Mouse (Mus musculus): ENCODE measurements around the gene Ptprg. TPM values are rescaled to one million over a fixed set of nuclear protein-coding genes. Genes with fewer than 3 reads are reported as not detected.

The Ptprg gene
- polyA plus RNA-seq, 1 experiment from 2014 or later: 14.3 TPM

GRCm38 (mm10) chr14:11577276-11577909 is 24.1 kb downstream of the Ptprg start:
- Histone ChIP-seq H3K27me3 (replicated peaks; ENCODE audit: control insufficient read depth, insufficient read depth, low read length) (no peaks in the 10 kb centered on the region), H3K4me2 (ENCODE audit: low read depth, low read length) (no peak overlapping the region), H3K9me3 (ENCODE audit: control insufficient read depth, low read length) (peaks cover 2% of the 10 kb centered on the region; the same call in 1 of the 2 replicates), H3K4me1 (ENCODE audit: control insufficient read depth, insufficient read depth, low read length) (peaks cover 12% of the 10 kb centered on the region), H3K9ac (ENCODE audit: low read depth, low read length) (0 out of 2 replicates have a peak overlapping the region, but pooled peaks have one; percentile 10), H3K36me3 (ENCODE audit: control insufficient read depth, insufficient read depth, low read length) (no peaks in the 10 kb centered on the region), H3K27ac (ENCODE audit: low read length) (no peak overlapping the region), H3K4me3 (ENCODE audit: low read length) (no peak overlapping the region)
- no peak for ATAC-seq
- 31% methylated on average over 9 of the region's 9 CpGs for WGBS

- Histone ChIP-seq H3K9ac (ENCODE audit: low read depth, low read length) (peak overlapping the region; percentile 10; the same call in 1 of the 2 replicates), H3K4me2 (ENCODE audit: low read depth, low read length) (no peak overlapping the region), H3K4me1 (ENCODE audit: control insufficient read depth, insufficient read depth, low read length) (peaks cover 12% of the 10 kb centered on the region), H3K4me3 (ENCODE audit: low read length) (no peak overlapping the region), H3K36me3 (ENCODE audit: control insufficient read depth, insufficient read depth, low read length) (no peaks in the 10 kb centered on the region), H3K27me3 (replicated peaks; ENCODE audit: control insufficient read depth, insufficient read depth, low read length) (no peaks in the 10 kb centered on the region), H3K27ac (ENCODE audit: low read length) (no peak overlapping the region), H3K9me3 (ENCODE audit: control insufficient read depth, low read length) (peaks cover 2% of the 10 kb centered on the region; the same call in 1 of the 2 replicates)
- no peak for ATAC-seq
- WGBS: 76% methylated on average over 8 of the region's 8 CpGs
Measured at GRCm38 (mm10) chr14:11577910-11578309, 24.6 kb downstream of the Ptprg start.

DNA sequence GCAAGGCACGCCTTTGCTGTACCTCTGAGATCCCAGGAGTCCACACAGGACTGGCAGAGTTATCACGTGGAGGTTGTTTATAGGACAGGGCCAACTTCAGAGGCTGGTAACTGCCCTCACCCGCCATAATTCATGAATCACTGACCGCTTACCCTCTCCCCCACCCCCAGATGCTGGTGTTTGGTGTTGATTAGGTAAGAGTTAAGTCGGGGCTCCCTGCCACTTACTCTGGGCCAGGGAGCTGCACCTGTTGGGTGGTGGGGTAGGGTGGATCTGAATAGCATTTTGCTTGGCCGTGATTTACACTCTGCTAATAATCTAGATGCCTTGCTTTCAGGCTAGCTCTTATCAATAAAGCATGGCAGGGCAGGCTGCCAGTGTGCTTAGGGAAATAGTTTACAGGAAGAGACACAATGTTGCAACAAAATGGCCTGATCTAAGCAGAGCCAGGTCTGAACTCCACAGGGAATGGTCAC is 25.2 kb downstream of the Ptprg start:
- no peak overlapping the region for H3K4me3 ChIP-seq (ENCODE audit: low read length)
- H3K9me3 ChIP-seq (ENCODE audit: control insufficient read depth, low read length): peaks cover 2% of the 10 kb centered on the region; the same call in 1 of the 2 replicates
- 30% methylated on average over 6 of the region's 6 CpGs for WGBS
- H3K4me2 ChIP-seq (ENCODE audit: low read depth, low read length): no peak overlapping the region
- peak overlapping the region; percentile 10; the same call in 1 of the 2 replicates for H3K9ac ChIP-seq (ENCODE audit: low read depth, low read length)
- H3K27me3 ChIP-seq (replicated peaks; ENCODE audit: control insufficient read depth, insufficient read depth, low read length): no peaks in the 10 kb centered on the region
- peaks cover 12% of the 10 kb centered on the region for H3K4me1 ChIP-seq (ENCODE audit: control insufficient read depth, insufficient read depth, low read length)
- ATAC-seq: peak; percentile 85
- no peak overlapping the region for H3K27ac ChIP-seq (ENCODE audit: low read length)
- no peaks in the 10 kb centered on the region for H3K36me3 ChIP-seq (ENCODE audit: control insufficient read depth, insufficient read depth, low read length)

DNA sequence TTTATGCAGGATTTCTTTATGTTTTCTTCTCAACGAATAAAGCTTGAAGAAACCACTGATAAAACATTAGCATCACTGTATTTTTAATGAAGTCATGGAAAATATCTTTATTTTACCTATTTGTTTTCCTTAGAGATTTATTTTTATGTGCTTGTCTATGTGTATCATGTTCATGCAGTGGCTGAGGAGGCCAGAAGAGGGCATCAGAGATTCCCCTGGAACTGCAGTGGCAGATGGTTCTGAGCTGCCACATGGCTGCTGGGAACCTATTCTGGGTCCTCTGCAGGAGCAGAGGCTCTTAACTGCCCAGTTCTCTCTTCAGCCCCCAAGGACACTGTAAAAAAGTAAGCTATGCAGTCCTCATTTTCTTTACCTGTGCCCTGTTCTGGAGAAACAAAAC is 26.6 kb downstream of the Ptprg start:
- Histone ChIP-seq H3K9ac (ENCODE audit: low read depth, low read length) (no peak overlapping the region), H3K36me3 (ENCODE audit: control insufficient read depth, insufficient read depth, low read length) (no peaks in the 10 kb centered on the region), H3K4me3 (ENCODE audit: low read length) (no peak overlapping the region), H3K27me3 (replicated peaks; ENCODE audit: control insufficient read depth, insufficient read depth, low read length) (no peaks in the 10 kb centered on the region), H3K27ac (ENCODE audit: low read length) (no peak overlapping the region), H3K4me1 (ENCODE audit: control insufficient read depth, insufficient read depth, low read length) (peaks cover 15% of the 10 kb centered on the region), H3K9me3 (ENCODE audit: control insufficient read depth, low read length) (peaks cover 2% of the 10 kb centered on the region; the same call in 1 of the 2 replicates), H3K4me2 (ENCODE audit: low read depth, low read length) (no peak overlapping the region)
- ATAC-seq: no peak
- WGBS: 46% methylated on average over 1 of the region's 1 CpGs

DNA sequence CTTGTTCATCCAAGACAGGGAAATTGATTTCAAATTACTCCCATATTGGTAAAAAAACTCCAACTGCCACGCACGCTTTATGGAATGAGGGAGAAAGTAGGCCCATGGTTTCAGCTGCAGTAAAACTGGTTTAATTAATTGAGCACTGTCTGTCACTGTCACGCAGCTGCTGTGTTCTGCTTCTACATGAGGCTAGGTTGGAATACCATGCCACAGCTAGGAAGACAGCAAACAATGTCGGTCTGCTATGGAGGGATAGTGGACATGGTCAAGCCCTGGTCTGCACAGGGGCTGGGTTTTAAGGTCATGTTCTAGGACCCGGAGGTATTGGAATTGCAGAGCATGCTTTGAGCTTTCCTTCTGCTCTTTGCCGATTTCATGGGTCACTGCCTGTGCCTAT is 30.9 kb downstream of the Ptprg start:
- 78% methylated on average over 6 of the region's 6 CpGs for WGBS
- Histone ChIP-seq H3K9me3 (ENCODE audit: control insufficient read depth, low read length) (peaks cover 2% of the 10 kb centered on the region; the same call in 1 of the 2 replicates), H3K36me3 (ENCODE audit: control insufficient read depth, insufficient read depth, low read length) (no peaks in the 10 kb centered on the region), H3K27ac (ENCODE audit: low read length) (no peak overlapping the region), H3K9ac (ENCODE audit: low read depth, low read length) (no peak overlapping the region), H3K27me3 (replicated peaks; ENCODE audit: control insufficient read depth, insufficient read depth, low read length) (no peaks in the 10 kb centered on the region), H3K4me1 (ENCODE audit: control insufficient read depth, insufficient read depth, low read length) (peaks cover 4% of the 10 kb centered on the region; the same call in 1 of the 2 replicates), H3K4me2 (ENCODE audit: low read depth, low read length) (no peak overlapping the region), H3K4me3 (ENCODE audit: low read length) (no peak overlapping the region)
- ATAC-seq: no peak

DNA sequence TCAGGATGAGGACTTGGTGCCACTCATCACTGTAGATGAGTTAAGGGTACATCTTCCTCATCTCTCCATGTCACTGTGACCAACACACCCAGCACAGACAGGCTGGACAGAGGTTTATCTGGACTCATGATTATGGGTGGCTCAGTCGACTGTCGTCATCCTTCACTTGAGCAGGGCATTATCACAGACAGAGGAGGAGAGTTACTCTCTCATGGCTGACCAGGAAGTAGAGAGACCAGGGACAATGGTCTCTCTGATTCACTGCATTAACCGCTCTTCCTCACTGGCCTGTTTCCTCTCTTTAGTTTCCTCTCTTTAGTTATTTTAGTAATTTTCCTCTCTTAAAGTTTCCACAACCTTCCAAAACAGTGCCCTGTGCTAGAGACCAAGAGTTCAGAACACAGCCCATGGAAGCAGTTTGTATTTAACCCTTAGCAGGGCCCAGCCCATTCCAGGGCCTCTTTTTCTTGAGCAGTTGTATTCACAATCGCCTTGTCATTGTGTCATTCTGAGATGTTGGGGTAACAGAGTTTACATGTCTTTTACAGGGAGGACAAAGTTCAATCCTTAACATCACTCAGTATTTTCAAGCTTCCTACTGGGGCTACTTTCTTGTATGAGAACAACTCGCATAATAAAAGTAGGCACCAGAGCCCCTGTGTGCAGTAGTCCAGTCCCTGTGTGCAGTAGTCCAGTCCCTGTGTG is 31.7 kb downstream of the Ptprg start:
- peak; percentile 66 for ATAC-seq
- 67% methylated on average over 5 of the region's 5 CpGs for WGBS
- no peaks in the 10 kb centered on the region for H3K27me3 ChIP-seq (replicated peaks; ENCODE audit: control insufficient read depth, insufficient read depth, low read length)
- no peak overlapping the region for H3K4me2 ChIP-seq (ENCODE audit: low read depth, low read length)
- H3K27ac ChIP-seq (ENCODE audit: low read length): no peak overlapping the region
- no peak overlapping the region for H3K4me3 ChIP-seq (ENCODE audit: low read length)
- H3K36me3 ChIP-seq (ENCODE audit: control insufficient read depth, insufficient read depth, low read length): no peaks in the 10 kb centered on the region
- no peak overlapping the region for H3K9ac ChIP-seq (ENCODE audit: low read depth, low read length)
- peaks cover 4% of the 10 kb centered on the region; the same call in 1 of the 2 replicates for H3K4me1 ChIP-seq (ENCODE audit: control insufficient read depth, insufficient read depth, low read length)
- peaks cover under 1% of the 10 kb centered on the region; the same call in 1 of the 2 replicates for H3K9me3 ChIP-seq (ENCODE audit: control insufficient read depth, low read length)

- ATAC-seq: no peak
- Histone ChIP-seq H3K4me3 (ENCODE audit: low read length) (no peak overlapping the region), H3K9ac (ENCODE audit: low read depth, low read length) (no peak overlapping the region), H3K9me3 (ENCODE audit: control insufficient read depth, low read length) (no peaks in the 10 kb centered on the region), H3K27me3 (replicated peaks; ENCODE audit: control insufficient read depth, insufficient read depth, low read length) (no peaks in the 10 kb centered on the region), H3K4me1 (ENCODE audit: control insufficient read depth, insufficient read depth, low read length) (no peaks in the 10 kb centered on the region), H3K27ac (ENCODE audit: low read length) (no peak overlapping the region), H3K4me2 (ENCODE audit: low read depth, low read length) (no peak overlapping the region), H3K36me3 (ENCODE audit: control insufficient read depth, insufficient read depth, low read length) (no peaks in the 10 kb centered on the region)
- WGBS: 69% methylated on average over 8 of the region's 8 CpGs
Measured at GRCm38 (mm10) chr14:11590387-11590786, 37.1 kb downstream of the Ptprg start.

- ATAC-seq: peak; percentile 70
- Histone ChIP-seq H3K4me1 (ENCODE audit: control insufficient read depth, insufficient read depth, low read length) (no peaks in the 10 kb centered on the region), H3K9me3 (ENCODE audit: control insufficient read depth, low read length) (no peaks in the 10 kb centered on the region), H3K27ac (ENCODE audit: low read length) (no peak overlapping the region), H3K9ac (ENCODE audit: low read depth, low read length) (no peak overlapping the region), H3K27me3 (replicated peaks; ENCODE audit: control insufficient read depth, insufficient read depth, low read length) (no peaks in the 10 kb centered on the region), H3K36me3 (ENCODE audit: control insufficient read depth, insufficient read depth, low read length) (no peaks in the 10 kb centered on the region), H3K4me2 (ENCODE audit: low read depth, low read length) (no peak overlapping the region), H3K4me3 (ENCODE audit: low read length) (no peak overlapping the region)
- WGBS: 49% methylated on average over 2 of the region's 2 CpGs
Measured at GRCm38 (mm10) chr14:11592650-11593049, 39.3 kb downstream of the Ptprg start.

- H3K36me3 ChIP-seq (ENCODE audit: control insufficient read depth, insufficient read depth, low read length): no peaks in the 10 kb centered on the region
- H3K9me3 ChIP-seq (ENCODE audit: control insufficient read depth, low read length): no peaks in the 10 kb centered on the region
- no peak overlapping the region for H3K4me3 ChIP-seq (ENCODE audit: low read length)
- no peaks in the 10 kb centered on the region for H3K27me3 ChIP-seq (replicated peaks; ENCODE audit: control insufficient read depth, insufficient read depth, low read length)
- no peak for ATAC-seq
- WGBS: 78% methylated on average over 5 of the region's 5 CpGs
- no peaks in the 10 kb centered on the region for H3K4me1 ChIP-seq (ENCODE audit: control insufficient read depth, insufficient read depth, low read length)
- no peak overlapping the region for H3K4me2 ChIP-seq (ENCODE audit: low read depth, low read length)
- H3K27ac ChIP-seq (ENCODE audit: low read length): no peak overlapping the region
- H3K9ac ChIP-seq (ENCODE audit: low read depth, low read length): no peak overlapping the region
Measured at GRCm38 (mm10) chr14:11594336-11594735, 41.0 kb downstream of the Ptprg start.

Data from intestine, embryonic 16.5 days (tissue).